8 mouse cellular contexts compared by ENCODE assay signal in genomic region chr19:41310971-41311703, GRCm38 (mm10). TPM values are rescaled to one million over a fixed set of nuclear protein-coding genes. Genes with fewer than 3 reads are reported as not detected.
DNase-seq lines count a peak whose midpoint lies in the region; ATAC-seq and TF ChIP-seq lines count a peak whose summit lies in the region.

No protein-coding gene starts in this region.

- no peak overlapping the region for H3K27ac ChIP-seq in kidney, postnatal 0 days
- no peak overlapping the region for H3K27ac ChIP-seq in forebrain, embryonic 13.5 days
- no peak overlapping the region for H3K27ac ChIP-seq in hindbrain, postnatal 0 days

- 16% methylated on average over 20 of the region's 20 CpGs for WGBS in kidney, postnatal 0 days
- 28% methylated on average over 20 of the region's 20 CpGs for WGBS in forebrain, embryonic 13.5 days
- WGBS in hindbrain, postnatal 0 days, result 17% methylated on average over 20 of the region's 20 CpGs

- H3K4me1 ChIP-seq in kidney, postnatal 0 days (replicated peaks; ENCODE audit: insufficient read depth, low read length), result no peaks in the 10 kb centered on the region
- 0 out of 2 replicates have a peak, but pooled peaks cover 5% of the 10 kb centered on the region for H3K4me1 ChIP-seq in forebrain, embryonic 13.5 days
- H3K4me1 ChIP-seq in hindbrain, postnatal 0 days (ENCODE audit: insufficient read depth, low read length), result no peaks in the 10 kb centered on the region

- 0 out of 2 replicates have a peak, but pooled peaks have one; percentile 54 for ATAC-seq in kidney, postnatal 0 days (replicated peaks; ENCODE audit: low FRiP score, low read depth)
- peak; percentile 58; the same call in 1 of the 2 replicates for ATAC-seq in forebrain, embryonic 13.5 days
- peak; percentile 93 for ATAC-seq in hindbrain, postnatal 0 days
- 0 out of 2 replicates have a peak, but pooled peaks have one; percentile 45 for ATAC-seq in megakaryocyte, adult 5-6 weeks (ENCODE audit: poor library complexity, severe bottlenecking)

- peak overlapping the region; percentile 56 for H3K4me2 ChIP-seq in kidney, postnatal 0 days (ENCODE audit: low read length)
- peak overlapping the region; percentile 48 for H3K4me2 ChIP-seq in forebrain, embryonic 13.5 days
- H3K4me2 ChIP-seq in hindbrain, postnatal 0 days (ENCODE audit: low read depth, low read length), result peak overlapping the region; percentile 55

- H3K27me3 ChIP-seq in kidney, postnatal 0 days (ENCODE audit: insufficient read depth, low read length), result no peaks in the 10 kb centered on the region
- no peaks in the 10 kb centered on the region; the same call in 1 of the 2 replicates for H3K27me3 ChIP-seq in forebrain, embryonic 13.5 days
- no peaks in the 10 kb centered on the region for H3K27me3 ChIP-seq in hindbrain, postnatal 0 days (ENCODE audit: insufficient read depth, low read length)

- H3K9me3 ChIP-seq in kidney, postnatal 0 days (replicated peaks; ENCODE audit: low read length), result no peaks in the 10 kb centered on the region
- H3K9me3 ChIP-seq in forebrain, embryonic 13.5 days (replicated peaks), result no peaks in the 10 kb centered on the region
- no peaks in the 10 kb centered on the region for H3K9me3 ChIP-seq in hindbrain, postnatal 0 days (ENCODE audit: low read length)

- no peaks in the 10 kb centered on the region for H3K36me3 ChIP-seq in kidney, postnatal 0 days (ENCODE audit: insufficient read depth, low read length)
- H3K36me3 ChIP-seq in forebrain, embryonic 13.5 days (ENCODE audit: poor library complexity, severe bottlenecking), result no peaks in the 10 kb centered on the region
- H3K36me3 ChIP-seq in hindbrain, postnatal 0 days (ENCODE audit: insufficient read depth, low read length), result no peaks in the 10 kb centered on the region

- DNase-seq in kidney, postnatal 0 days (ENCODE audit: low spot score), result peak; percentile 55
- DNase-seq in kidney, adult 8-10 months, result no peak
- DNase-seq in adrenal gland, postnatal 10 days, result peak; percentile 53
- DNase-seq in hindbrain, postnatal 0 days (ENCODE audit: low spot score), result peak; percentile 65
- DNase-seq in telencephalon, adult 2 months (ENCODE audit: low read depth, low spot score), result peak; percentile 63
- no peak for DNase-seq in urinary bladder, postnatal 4 days (ENCODE audit: low spot score in 2 of 2)

- TF ChIP-seq CTCF in kidney, postnatal 0 days (IDR thresholded peaks at IDR 0.05; ENCODE audit: low read depth), result no peak
- TF ChIP-seq CTCF in hindbrain, postnatal 0 days (IDR thresholded peaks at IDR 0.05; ENCODE audit: low read depth), result no peak

- H3K9ac ChIP-seq in kidney, postnatal 0 days (ENCODE audit: low read depth, low read length), result no peak overlapping the region
- H3K9ac ChIP-seq in forebrain, embryonic 13.5 days, result no peak overlapping the region
- H3K9ac ChIP-seq in hindbrain, postnatal 0 days (replicated peaks; ENCODE audit: low read length), result 0 out of 2 replicates have a peak overlapping the region, but pooled peaks have one; percentile 3

- peak overlapping the region; percentile 13; the same call in 1 of the 2 replicates for H3K4me3 ChIP-seq in kidney, postnatal 0 days (replicated peaks; ENCODE audit: low read depth, low read length)
- H3K4me3 ChIP-seq in forebrain, embryonic 13.5 days, result peak overlapping the region; percentile 21
- peak overlapping the region; percentile 22 for H3K4me3 ChIP-seq in hindbrain, postnatal 0 days (ENCODE audit: low read length)

RNA-seq across cellular contexts. Expression of gene Tm9sf3, which starts 47.3 kb away (rescaled TPM):
- 135 and 138 TPM in 2 replicates for polyA plus RNA-seq in kidney, postnatal 0 days (2015; fragmentation: Nextera tagmentation; extraction: Ambion mirVana)
- 100 to 1,000 TPM; 143 to 149 TPM for total RNA-seq in adrenal gland, postnatal 10 days (2021)
- polyA plus RNA-seq in forebrain, embryonic 13.5 days (2015; fragmentation: Nextera tagmentation; extraction: Ambion mirVana), result 81.3 and 84.2 TPM in 2 replicates
- 99.0 and 108 TPM in 2 replicates for total RNA-seq in hindbrain, postnatal 0 days (2014; rRNA removed)
- 67.4 and 68.1 TPM in 2 replicates for polyA plus RNA-seq in hindbrain, postnatal 0 days (2015; fragmentation: Nextera tagmentation; extraction: Ambion mirVana)
- 134 and 153 TPM in 2 replicates for total RNA-seq in megakaryocyte, adult 5-6 weeks (2015)
- 234 and 235 TPM in 2 replicates for total RNA-seq in megakaryocyte, adult 5-6 weeks (2017)

Comparison
In these comparisons a context has a peak if more than half of its experiments do, and no peak if none do; other contexts are left out.
1. DNase-seq: peak in kidney, postnatal 0 days (single experiment), adrenal gland, postnatal 10 days (single experiment), hindbrain, postnatal 0 days (single experiment) and telencephalon, adult 2 months (single experiment); none in kidney, adult 8-10 months (0 of 2) and urinary bladder, postnatal 4 days (0 of 2).
2. Peak in every context shown above with its lines, with median percentiles within 50 percentile points of each other: ATAC-seq, H3K4me2 ChIP-seq and H3K4me3 ChIP-seq.